Mouse (Mus musculus): Measurements from ENCODE around the gene Hsd17b11. TPM values are rescaled to one million over a fixed set of nuclear protein-coding genes. Genes with fewer than 3 reads are reported as not detected.
A peak's percentile ranks its signal among the peaks of the same experiment; 100 is the strongest.
"Not testable (repeated sequence)": the region's sequence is repeated elsewhere in the genome, so short reads cannot be mapped to it uniquely, and the experiment has no call there.

The Hsd17b11 gene
- polyA plus RNA-seq, 1 experiment from 2014 or later, result 1.3 TPM

DNA sequence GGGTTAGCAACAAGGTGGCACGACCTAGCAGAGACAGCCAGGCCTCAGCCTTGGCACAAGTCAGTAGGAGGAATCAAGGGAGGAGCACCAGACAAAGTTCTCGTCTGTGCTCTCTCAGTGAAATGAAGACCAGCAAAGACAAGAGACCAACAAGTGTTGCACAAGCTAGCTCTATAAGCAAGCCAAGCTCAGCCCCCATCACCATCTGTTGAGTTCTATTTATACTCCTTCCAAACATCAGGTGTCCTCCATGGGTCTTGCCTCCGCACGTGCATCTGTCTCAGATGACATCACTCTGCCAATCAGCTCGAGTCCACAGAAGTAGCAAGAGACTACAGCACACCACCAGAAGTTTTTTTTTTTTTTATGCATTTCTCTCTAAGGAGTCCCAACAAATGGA is 67.1 kb downstream of the Hsd17b11 start:
- no peaks in the 10 kb centered on the region; the same call in 1 of the 2 replicates for H3K9me3 ChIP-seq (replicated peaks)
- no peaks in the 10 kb centered on the region for H3K36me3 ChIP-seq
- H3K4me3 ChIP-seq, result no peak overlapping the region
- WGBS, result 84% methylated on average over 5 of the region's 5 CpGs
- no peak overlapping the region for H3K27ac ChIP-seq (replicated peaks)
- H3K27me3 ChIP-seq (ENCODE audit: low read depth, poor library complexity, severe bottlenecking), result no peaks in the 10 kb centered on the region
- no peaks in the 10 kb centered on the region for H3K4me1 ChIP-seq
- DNase-seq (ENCODE audit: low spot score), result no peak

DNA sequence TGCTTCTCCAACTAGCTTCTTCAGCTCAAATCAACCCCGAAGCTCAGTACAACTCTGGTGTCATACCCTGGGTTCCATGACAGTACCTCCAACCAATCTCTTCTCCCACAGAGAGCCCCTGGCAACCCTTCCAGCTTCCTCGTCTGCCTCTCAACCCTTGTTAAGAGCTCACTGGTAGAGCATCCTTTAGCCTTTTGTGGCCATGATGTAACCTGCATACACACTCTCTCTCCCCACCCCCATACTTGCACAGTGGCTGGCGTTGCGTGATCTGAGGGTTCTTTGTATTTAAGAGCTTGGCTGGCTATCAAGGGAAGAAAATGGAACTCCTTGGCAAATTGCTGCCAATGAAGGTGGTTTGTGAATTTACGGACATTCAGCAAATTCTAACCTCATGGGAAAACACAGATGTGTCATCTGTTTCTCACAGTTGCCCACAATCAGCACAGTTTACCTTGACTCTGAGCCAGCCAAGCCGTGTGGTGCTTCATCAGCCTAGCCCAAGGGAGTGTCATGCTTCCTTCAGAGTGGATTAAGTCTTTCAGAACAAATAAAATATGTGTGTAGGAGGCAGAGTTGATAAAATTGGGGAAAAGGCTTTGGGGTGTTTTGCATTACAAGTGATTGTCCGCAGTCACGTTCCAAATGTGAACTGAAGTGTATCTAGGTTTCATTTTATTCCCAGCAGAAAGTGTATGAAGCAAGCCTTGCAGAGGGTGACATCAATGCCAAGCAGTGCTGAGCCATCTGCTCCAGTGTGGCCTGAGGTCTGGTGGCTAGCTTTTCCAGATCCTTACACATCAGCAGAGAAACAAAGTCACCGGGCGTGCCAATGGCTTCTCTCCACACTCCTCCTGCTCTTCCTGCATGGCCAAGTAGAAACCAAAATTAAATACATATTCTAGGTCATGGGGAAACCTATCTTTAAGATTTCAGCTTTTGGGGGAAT is 68.3 kb downstream of the Hsd17b11 start:
- Histone ChIP-seq H3K27me3 (ENCODE audit: low read depth, poor library complexity, severe bottlenecking) (no peaks in the 10 kb centered on the region), H3K4me3 (no peak overlapping the region), H3K9me3 (replicated peaks) (no peaks in the 10 kb centered on the region; the same call in 1 of the 2 replicates), H3K4me1 (no peaks in the 10 kb centered on the region), H3K36me3 (no peaks in the 10 kb centered on the region), H3K27ac (replicated peaks) (no peak overlapping the region)
- no peak for DNase-seq (ENCODE audit: low spot score)
- WGBS, result 91% methylated on average over 10 of the region's 10 CpGs

DNA sequence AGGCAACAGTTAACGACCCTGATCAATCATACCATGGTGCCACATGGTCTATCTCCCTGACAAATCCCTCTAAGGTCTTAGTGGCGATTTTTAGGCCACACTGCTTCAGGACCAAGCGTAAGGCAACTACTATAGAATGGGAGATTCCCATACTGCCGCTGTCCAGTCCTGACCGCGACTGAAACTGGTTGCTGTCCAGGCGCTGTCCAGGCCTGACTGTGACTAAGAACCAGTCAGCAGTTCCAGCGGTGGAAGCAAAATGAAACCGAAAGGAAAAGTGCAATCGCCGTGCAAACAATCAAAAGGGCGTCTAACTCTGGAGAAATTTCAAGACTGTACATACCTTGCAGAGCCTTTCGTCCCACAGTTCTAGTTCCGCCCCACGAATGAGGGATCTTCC is 71.6 kb downstream of the Hsd17b11 start:
- H3K27me3 ChIP-seq (ENCODE audit: low read depth, poor library complexity, severe bottlenecking); H3K9me3 ChIP-seq (replicated peaks); H3K4me3 ChIP-seq; H3K4me1 ChIP-seq; DNase-seq (ENCODE audit: low spot score); H3K27ac ChIP-seq (replicated peaks); H3K36me3 ChIP-seq: not testable (repeated sequence)
- 93% methylated on average over 15 of the region's 15 CpGs for WGBS

DNA sequence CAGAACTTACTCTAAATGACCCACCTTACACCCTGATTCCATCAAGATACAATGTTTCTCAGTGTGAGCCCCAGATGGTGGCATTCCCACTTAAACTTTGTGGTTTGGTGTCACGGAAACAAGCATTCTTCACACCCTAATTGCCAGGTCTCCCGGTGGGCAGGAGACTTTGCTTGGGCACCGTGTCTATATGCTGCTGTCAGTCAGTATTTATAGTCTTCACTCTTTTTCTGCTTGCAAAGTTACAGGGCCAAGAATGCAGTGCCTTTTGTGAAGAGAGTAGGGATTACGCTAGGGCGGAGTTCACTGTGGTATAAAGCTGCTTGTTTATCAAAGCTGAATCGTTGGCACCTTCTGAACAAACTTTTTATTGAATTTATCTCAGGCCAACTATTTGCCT is 78.5 kb downstream of the Hsd17b11 start:
- no peak for DNase-seq (ENCODE audit: low spot score)
- H3K4me3 ChIP-seq, result no peak overlapping the region
- H3K9me3 ChIP-seq (replicated peaks), result no peaks in the 10 kb centered on the region
- H3K27ac ChIP-seq (replicated peaks), result no peak overlapping the region
- no peaks in the 10 kb centered on the region for H3K36me3 ChIP-seq
- H3K4me1 ChIP-seq, result peaks cover 37% of the 10 kb centered on the region
- no peaks in the 10 kb centered on the region for H3K27me3 ChIP-seq (ENCODE audit: low read depth, poor library complexity, severe bottlenecking)
- 64% methylated on average over 6 of the region's 6 CpGs for WGBS

DNA sequence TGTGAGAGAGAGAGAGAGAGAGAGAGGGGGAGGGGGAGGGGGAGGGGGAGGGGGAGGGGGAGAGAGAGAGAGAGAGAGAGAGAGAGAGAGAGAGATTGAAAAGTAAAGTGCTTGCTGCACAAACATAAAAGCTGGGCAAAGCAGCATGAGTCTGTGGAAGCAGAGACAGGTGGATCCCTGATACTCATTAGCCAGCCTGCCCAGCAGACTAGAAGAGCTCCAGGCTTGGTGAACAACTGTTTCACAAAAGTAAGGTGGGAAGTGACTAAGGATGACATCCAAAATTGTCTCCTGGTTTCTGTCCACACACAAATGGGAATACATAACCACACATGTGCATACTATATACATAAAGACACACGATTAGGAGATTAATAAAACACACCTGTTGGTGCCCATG is 81.9 kb downstream of the Hsd17b11 start:
- Histone ChIP-seq H3K9me3 (replicated peaks) (no peaks in the 10 kb centered on the region), H3K36me3 (no peaks in the 10 kb centered on the region), H3K4me3 (no peak overlapping the region), H3K27me3 (ENCODE audit: low read depth, poor library complexity, severe bottlenecking) (no peaks in the 10 kb centered on the region), H3K27ac (replicated peaks) (peak overlapping the region; percentile 75; the same call in 1 of the 2 replicates), H3K4me1 (peaks cover 52% of the 10 kb centered on the region)
- no peak for DNase-seq (ENCODE audit: low spot score)
- WGBS, result 90% methylated on average over 1 of the region's 1 CpGs

Small RNAs within 50 kb of the gene (microRNA-seq; reads per million reads assigned to microRNA genes)
- 2.7 reads per million for gene Mir5619

Other genes starting within 250 kb of the Hsd17b11 start
- gene Klhl8, start 110.7 kb downstream of the Hsd17b11 start, polyA plus RNA-seq (2016; fragmentation: Nextera tagmentation; extraction: Ambion mirVana), result 11.5 TPM in 2 replicates
- gene Hsd17b13, start 44.5 kb downstream of the Hsd17b11 start, polyA plus RNA-seq (2016; fragmentation: Nextera tagmentation; extraction: Ambion mirVana), result not detected in 2 replicates
- gene Nudt9, start 24.4 kb upstream of the Hsd17b11 start, polyA plus RNA-seq (2016; fragmentation: Nextera tagmentation; extraction: Ambion mirVana), result 65.7 and 70.2 TPM in 2 replicates
- gene Gm17660, start 55.7 kb upstream of the Hsd17b11 start, polyA plus RNA-seq (2016; fragmentation: Nextera tagmentation; extraction: Ambion mirVana), result not detected in 2 replicates
- gene Sparcl1, start 91.8 kb upstream of the Hsd17b11 start, polyA plus RNA-seq (2016; fragmentation: Nextera tagmentation; extraction: Ambion mirVana), result 30.0 and 42.1 TPM in 2 replicates
- gene Dspp, start 148.8 kb upstream of the Hsd17b11 start, polyA plus RNA-seq (2016; fragmentation: Nextera tagmentation; extraction: Ambion mirVana), result not detected in 2 replicates
- 0.63 and 1.7 TPM in 2 replicates for gene Dmp1, start 180.7 kb upstream of the Hsd17b11 start, polyA plus RNA-seq (2016; fragmentation: Nextera tagmentation; extraction: Ambion mirVana)

All from midbrain, embryonic 10.5 days (tissue).